Comparison of ENCODE assay signal across 15 mouse cellular contexts in genomic region chr16:29818807-29819440, GRCm38 (mm10).
DNase-seq lines count a peak whose midpoint lies in the region; ATAC-seq lines count a peak whose summit lies in the region.
"Had no signal": no experiment of that assay in that cellular context is flagged by ENCODE, and none has a peak within 500 bp of the region (broad histone marks: within the 10 kb centered on the region; RNA-seq: fewer than 3 reads in every experiment).

No protein-coding gene starts in this region.

- peak; percentile 17; the same call in 1 of the 2 replicates for ATAC-seq in intestine, embryonic 16.5 days
- ATAC-seq in intestine, embryonic 15.5 days = no peak
- ATAC-seq in megakaryocyte-erythroid progenitor cell, adult 5-6 weeks (replicated peaks; ENCODE audit: low FRiP score, low TSS enrichment, poor library complexity, severe bottlenecking) = peak; percentile 36; the same call in 1 of the 2 replicates
- ATAC-seq: midbrain, embryonic 15.5 days had no signal

- H3K36me3 ChIP-seq in intestine, embryonic 16.5 days (ENCODE audit: control insufficient read depth, insufficient read depth, low read length) = no peaks in the 10 kb centered on the region
- no peaks in the 10 kb centered on the region for H3K36me3 ChIP-seq in intestine, embryonic 15.5 days
- H3K36me3 ChIP-seq: forebrain, embryonic 12.5 days; midbrain, embryonic 15.5 days; neural tube, embryonic 13.5 days had no signal

- 52% methylated on average over 7 of the region's 7 CpGs for WGBS in intestine, embryonic 16.5 days
- 58% methylated on average over 7 of the region's 7 CpGs for WGBS in intestine, embryonic 15.5 days

- H3K4me1 ChIP-seq in intestine, embryonic 16.5 days (ENCODE audit: control insufficient read depth, insufficient read depth, low read length) = peaks cover 49% of the 10 kb centered on the region
- H3K4me1 ChIP-seq in intestine, embryonic 15.5 days (replicated peaks) = peaks cover 46% of the 10 kb centered on the region
- H3K4me1 ChIP-seq: midbrain, embryonic 15.5 days had no signal

- H3K9me3 ChIP-seq in intestine, embryonic 16.5 days (ENCODE audit: control insufficient read depth, low read length) = no peaks in the 10 kb centered on the region
- no peaks in the 10 kb centered on the region for H3K9me3 ChIP-seq in intestine, embryonic 15.5 days
- H3K9me3 ChIP-seq: forebrain, embryonic 12.5 days; midbrain, embryonic 15.5 days; neural tube, embryonic 13.5 days had no signal

- DNase-seq in adrenal gland, adult (ENCODE audit: inconsistent age in 2 of 2, low spot score in 1 of 2) = peak; percentile 42 to 62
- DNase-seq in adrenal gland, postnatal 25 days = no peak
- DNase-seq in adipocyte (ENCODE audit: low spot score) = peak; percentile 69
- no peak for DNase-seq in embryo, embryonic 9.5 days (ENCODE audit: extremely low spot score)
- no peak for DNase-seq in cerebellum, adult 11-12 months
- DNase-seq: adrenal gland, postnatal 10 days; gastrocnemius, postnatal 10 days; left cerebral cortex, postnatal 4 days; lung, embryonic 14.5 days had no signal

- H3K4me3 ChIP-seq in intestine, embryonic 16.5 days (ENCODE audit: low read length) = no peak overlapping the region
- H3K4me3 ChIP-seq in intestine, embryonic 15.5 days (replicated peaks) = no peak overlapping the region
- H3K4me3 ChIP-seq: forebrain, embryonic 12.5 days; midbrain, embryonic 15.5 days; neural tube, embryonic 13.5 days had no signal

- H3K9ac ChIP-seq in intestine, embryonic 16.5 days (ENCODE audit: low read depth, low read length) = no peak overlapping the region
- no peak overlapping the region for H3K9ac ChIP-seq in intestine, embryonic 15.5 days
- H3K9ac ChIP-seq: forebrain, embryonic 12.5 days; lung, embryonic 14.5 days; midbrain, embryonic 15.5 days; neural tube, embryonic 13.5 days had no signal

- H3K27ac ChIP-seq in intestine, embryonic 16.5 days (ENCODE audit: low read length) = no peak overlapping the region
- H3K27ac ChIP-seq in intestine, embryonic 15.5 days = no peak overlapping the region
- H3K27ac ChIP-seq: forebrain, embryonic 12.5 days; midbrain, embryonic 15.5 days; neural tube, embryonic 13.5 days had no signal

- no peaks in the 10 kb centered on the region for H3K27me3 ChIP-seq in intestine, embryonic 16.5 days (replicated peaks; ENCODE audit: control insufficient read depth, insufficient read depth, low read length)
- no peaks in the 10 kb centered on the region for H3K27me3 ChIP-seq in intestine, embryonic 15.5 days (replicated peaks)

- no peak overlapping the region for H3K4me2 ChIP-seq in intestine, embryonic 16.5 days (ENCODE audit: low read depth, low read length)
- no peak overlapping the region for H3K4me2 ChIP-seq in intestine, embryonic 15.5 days (replicated peaks)
- H3K4me2 ChIP-seq: forebrain, embryonic 12.5 days; lung, embryonic 14.5 days; midbrain, embryonic 15.5 days; neural tube, embryonic 13.5 days had no signal

Comparison
In these comparisons a context has a peak if more than half of its experiments do, and no peak if none do; other contexts are left out.
1. DNase-seq: peak in adrenal gland, adult (2 of 2) and adipocyte (single experiment); none in adrenal gland, postnatal 25 days (single experiment), embryo, embryonic 9.5 days (single experiment) and cerebellum, adult 11-12 months (single experiment).